Comparison of ENCODE assay signal across 17 mouse cellular contexts in the genomic region with DNA sequence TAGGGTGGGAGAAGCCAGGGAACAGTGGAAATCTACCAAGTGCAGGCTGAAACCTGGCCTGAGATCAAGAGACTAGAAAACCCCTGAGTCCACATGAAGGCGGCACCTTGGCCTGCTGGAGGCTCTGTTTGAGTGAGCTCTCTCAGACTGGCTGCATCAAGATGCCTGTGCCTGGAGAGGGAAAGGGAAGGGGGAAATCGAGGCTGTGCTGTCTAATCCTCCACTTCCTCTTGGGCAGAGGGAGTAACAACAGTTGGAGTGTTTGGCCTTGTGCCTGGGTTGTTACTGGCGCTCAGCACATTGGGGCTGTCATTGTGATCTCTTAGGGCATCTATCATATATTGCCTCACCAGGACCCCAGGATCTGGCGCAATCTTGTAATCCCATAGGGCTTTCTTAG. TPM values are rescaled to one million over a fixed set of nuclear protein-coding genes. Genes with fewer than 3 reads are reported as not detected.
DNase-seq lines count a peak whose midpoint lies in the region; ATAC-seq and TF ChIP-seq lines count a peak whose summit lies in the region.
"Had no signal": no experiment of that assay in that cellular context is flagged by ENCODE, and none has a peak within 500 bp of the region (broad histone marks: within the 10 kb centered on the region; RNA-seq: fewer than 3 reads in every experiment).

No protein-coding gene starts in this region.

- no peak overlapping the region for H3K4me3 ChIP-seq in hindbrain, postnatal 0 days (ENCODE audit: low read length)
- H3K4me3 ChIP-seq in hindbrain, embryonic 14.5 days (replicated peaks; ENCODE audit: low read length) = no peak overlapping the region
- H3K4me3 ChIP-seq: embryonic facial prominence, embryonic 10.5 days; heart, embryonic 15.5 days; hindbrain, embryonic 13.5 days; layer of hippocampus, adult 2 months; neural tube, embryonic 13.5 days had no signal

- intact Hi-C loops in gastrocnemius, postnatal 14 days (cut with DNase I; ENCODE audit: low total_unique reads) = no loop called here

- no peak for TF ChIP-seq CTCF in hindbrain, postnatal 0 days (IDR thresholded peaks at IDR 0.05; ENCODE audit: low read depth)

- no peaks in the 10 kb centered on the region for H3K27me3 ChIP-seq in hindbrain, postnatal 0 days (ENCODE audit: insufficient read depth, low read length)
- no peaks in the 10 kb centered on the region for H3K27me3 ChIP-seq in hindbrain, embryonic 14.5 days (ENCODE audit: control insufficient read depth, insufficient read depth, low read length)
- H3K27me3 ChIP-seq: heart, embryonic 15.5 days; neural tube, embryonic 13.5 days had no signal

- peak; percentile 78 to 80 for DNase-seq in cerebellum, postnatal 10 days
- DNase-seq in cerebellum, adult 11-12 months = no peak
- peak; percentile 41 for DNase-seq in hindbrain, postnatal 0 days (ENCODE audit: low spot score)
- no peak for DNase-seq in hindbrain, embryonic 14.5 days (ENCODE audit: low spot score)
- DNase-seq in gastrocnemius, postnatal 14 days = peak; percentile 34
- DNase-seq in lung, postnatal 36 days = peak; percentile 28
- DNase-seq in right cerebral cortex, adult 2 months (ENCODE audit: low spot score in 2 of 2) = no peak
- DNase-seq in neural tube, embryonic 10.5 days (ENCODE audit: extremely low spot score, low spot score) = no peak
- DNase-seq: cerebellum, adult 9-11 months; kidney, adult 8-10 months had no signal

- H3K9me3 ChIP-seq in hindbrain, postnatal 0 days (ENCODE audit: low read length) = no peaks in the 10 kb centered on the region
- H3K9me3 ChIP-seq in hindbrain, embryonic 14.5 days (ENCODE audit: control insufficient read depth, low read length) = peaks cover 3% of the 10 kb centered on the region; the same call in 1 of the 2 replicates
- H3K9me3 ChIP-seq: heart, embryonic 15.5 days; hindbrain, embryonic 13.5 days; neural tube, embryonic 13.5 days had no signal

- 54% methylated on average over 4 of the region's 4 CpGs for WGBS in hindbrain, postnatal 0 days
- 81% methylated on average over 4 of the region's 4 CpGs for WGBS in hindbrain, embryonic 14.5 days

- peaks cover 4% of the 10 kb centered on the region for H3K4me1 ChIP-seq in hindbrain, postnatal 0 days (ENCODE audit: insufficient read depth, low read length)
- peaks cover 6% of the 10 kb centered on the region; the same call in 1 of the 2 replicates for H3K4me1 ChIP-seq in hindbrain, embryonic 14.5 days (replicated peaks; ENCODE audit: control insufficient read depth, insufficient read depth, low read length)
- H3K4me1 ChIP-seq: heart, embryonic 15.5 days had no signal

- H3K27ac ChIP-seq in hindbrain, postnatal 0 days = no peak overlapping the region
- H3K27ac ChIP-seq in hindbrain, embryonic 14.5 days = no peak overlapping the region
- H3K27ac ChIP-seq: embryonic facial prominence, embryonic 10.5 days; heart, embryonic 15.5 days; hindbrain, embryonic 13.5 days; layer of hippocampus, adult 2 months; neural tube, embryonic 13.5 days had no signal

- H3K9ac ChIP-seq in hindbrain, postnatal 0 days (replicated peaks; ENCODE audit: low read length) = no peak overlapping the region
- no peak overlapping the region for H3K9ac ChIP-seq in hindbrain, embryonic 14.5 days
- H3K9ac ChIP-seq: heart, embryonic 15.5 days; hindbrain, embryonic 13.5 days; neural tube, embryonic 13.5 days had no signal

- H3K4me2 ChIP-seq in hindbrain, postnatal 0 days (ENCODE audit: low read depth, low read length) = no peak overlapping the region
- H3K4me2 ChIP-seq in hindbrain, embryonic 14.5 days (replicated peaks) = no peak overlapping the region
- H3K4me2 ChIP-seq: heart, embryonic 15.5 days; hindbrain, embryonic 13.5 days; liver, embryonic 11.5 days; neural tube, embryonic 13.5 days had no signal

- ATAC-seq in hindbrain, postnatal 0 days = no peak
- ATAC-seq in hindbrain, embryonic 14.5 days (ENCODE audit: low FRiP score) = no peak

- H3K36me3 ChIP-seq in hindbrain, postnatal 0 days (ENCODE audit: insufficient read depth, low read length) = no peaks in the 10 kb centered on the region
- H3K36me3 ChIP-seq in hindbrain, embryonic 14.5 days (replicated peaks; ENCODE audit: control insufficient read depth, insufficient read depth) = no peaks in the 10 kb centered on the region
- H3K36me3 ChIP-seq: heart, embryonic 15.5 days; hindbrain, embryonic 13.5 days; neural tube, embryonic 13.5 days had no signal

RNA-seq across cellular contexts. Expression of a gene that starts 36.4 kb away (rescaled TPM):
- total RNA-seq in hindbrain, postnatal 0 days (2014; rRNA removed) = 50.6 and 50.9 TPM in 2 replicates
- 18.5 and 21.2 TPM in 2 replicates for polyA plus RNA-seq in hindbrain, postnatal 0 days (2015; fragmentation: Nextera tagmentation; extraction: Ambion mirVana)
- 26.2 and 27.2 TPM in 2 replicates for polyA plus RNA-seq in hindbrain, embryonic 14.5 days (2014; fragmentation: Nextera tagmentation; extraction: Ambion mirVana)
- total RNA-seq in gastrocnemius, postnatal 14 days (2021) = 10 to 100 TPM; 62.5 to 62.6 TPM
- total RNA-seq: megakaryocyte, adult 5-6 weeks had no signal

Comparison
In these comparisons a context has a peak if more than half of its experiments do, and no peak if none do; other contexts are left out.
1. DNase-seq: peak in cerebellum, postnatal 10 days (2 of 2), hindbrain, postnatal 0 days (single experiment), gastrocnemius, postnatal 14 days (single experiment) and lung, postnatal 36 days (single experiment); none in cerebellum, adult 11-12 months (single experiment), hindbrain, embryonic 14.5 days (single experiment), right cerebral cortex, adult 2 months (0 of 2) and neural tube, embryonic 10.5 days (single experiment).